Mouse (Mus musculus): ENCODE data around the gene Fam19a2. TPM values are rescaled to one million over a fixed set of nuclear protein-coding genes. Genes with fewer than 3 reads are reported as not detected.
A peak's percentile ranks its signal among the peaks of the same experiment; 100 is the strongest.

Gene Fam19a2
- polyA plus RNA-seq, 2 experiments, result 3.0 to 3.2 TPM

GRCm38 (mm10) chr10:123572342-123573070, 308.7 kb downstream of the Fam19a2 start:
- ATAC-seq (ENCODE audit: low FRiP score, low read depth) (no peak; the same call in 1 of the 2 replicates), DNase-seq (ENCODE audit: low spot score) (peak; percentile 9)
- H3K4me1 ChIP-seq (ENCODE audit: control insufficient read depth, insufficient read depth, low read length), result peaks cover 6% of the 10 kb centered on the region; the same call in 1 of the 2 replicates
- H3K4me3 ChIP-seq (replicated peaks; ENCODE audit: low read length), result no peak overlapping the region
- H3K9me3 ChIP-seq (ENCODE audit: control insufficient read depth, low read length), result no peaks in the 10 kb centered on the region
- no peak overlapping the region for H3K27ac ChIP-seq (replicated peaks; ENCODE audit: low read depth, low read length)
- no peak overlapping the region for H3K4me2 ChIP-seq (replicated peaks; ENCODE audit: low read depth, low read length, severe bottlenecking)
- no peaks in the 10 kb centered on the region for H3K36me3 ChIP-seq (ENCODE audit: control insufficient read depth, insufficient read depth, low read length)
- no peak for TF ChIP-seq POLR2A (IDR thresholded peaks at IDR 0.05; ENCODE audit: borderline replicate concordance, extremely low read depth, insufficient read depth, insufficient read length)
- WGBS, result 29% methylated on average over 7 of the region's 7 CpGs
- H3K9ac ChIP-seq (ENCODE audit: low read depth, low read length, severe bottlenecking), result no peak overlapping the region
- no peaks in the 10 kb centered on the region for H3K27me3 ChIP-seq (ENCODE audit: control insufficient read depth, insufficient read depth, low read length)

DNA sequence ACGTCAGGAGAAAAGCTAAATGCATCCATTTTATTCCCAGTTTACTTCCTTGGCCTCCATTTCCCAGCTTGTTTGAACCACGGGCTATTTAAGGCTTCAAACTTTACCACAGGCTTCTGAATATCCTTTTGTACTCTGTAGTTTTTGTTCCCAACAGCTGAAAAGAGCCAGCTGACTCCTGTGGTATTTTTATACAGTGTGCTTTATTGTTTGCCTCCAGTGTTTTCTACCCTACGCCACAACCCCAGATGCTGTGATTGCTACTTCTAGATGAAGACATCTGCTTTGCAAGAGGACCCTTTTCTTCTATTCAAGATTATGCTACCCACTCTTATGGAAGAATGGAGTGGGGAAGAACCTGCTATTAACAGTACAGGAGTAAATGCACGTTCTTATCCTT, 314.0 kb downstream of the Fam19a2 start:
- WGBS, result 53% methylated on average over 4 of the region's 4 CpGs

DNA sequence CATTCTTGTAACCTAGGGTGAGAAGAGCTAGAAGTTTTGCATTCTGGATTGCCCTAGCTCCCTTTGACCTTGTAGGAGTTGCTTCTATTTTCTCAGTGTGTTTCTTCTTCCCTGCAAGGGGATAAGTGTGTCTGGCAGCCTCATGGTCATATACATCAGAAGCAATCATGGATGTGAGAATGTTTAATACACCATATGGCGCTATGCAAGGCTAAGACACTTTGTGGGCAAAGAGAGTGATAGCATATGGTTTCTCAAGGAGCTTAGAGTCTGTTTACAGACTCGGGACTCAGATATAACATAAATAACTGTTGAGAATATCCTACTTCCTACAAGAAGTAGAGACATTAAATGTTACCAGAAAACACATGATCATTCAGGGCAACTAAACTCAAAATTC, 315.2 kb downstream of the Fam19a2 start:
- H3K36me3 ChIP-seq (ENCODE audit: control insufficient read depth, insufficient read depth, low read length), result no peaks in the 10 kb centered on the region
- H3K27me3 ChIP-seq (ENCODE audit: control insufficient read depth, insufficient read depth, low read length), result no peaks in the 10 kb centered on the region
- no peaks in the 10 kb centered on the region for H3K9me3 ChIP-seq (ENCODE audit: control insufficient read depth, low read length)
- no peak overlapping the region for H3K4me3 ChIP-seq (replicated peaks; ENCODE audit: low read length)
- WGBS, result 71% methylated on average over 2 of the region's 2 CpGs
- no peak overlapping the region for H3K4me2 ChIP-seq (replicated peaks; ENCODE audit: low read depth, low read length, severe bottlenecking)
- ATAC-seq (ENCODE audit: low FRiP score, low read depth) (no peak), DNase-seq (ENCODE audit: low spot score) (no peak)
- H3K9ac ChIP-seq (ENCODE audit: low read depth, low read length, severe bottlenecking), result no peak overlapping the region
- no peak overlapping the region for H3K27ac ChIP-seq (replicated peaks; ENCODE audit: low read depth, low read length)
- no peaks in the 10 kb centered on the region for H3K4me1 ChIP-seq (ENCODE audit: control insufficient read depth, insufficient read depth, low read length)
- TF ChIP-seq POLR2A (IDR thresholded peaks at IDR 0.05; ENCODE audit: borderline replicate concordance, extremely low read depth, insufficient read depth, insufficient read length), result no peak

More for the DNA sequence above, 314.0 kb downstream of the Fam19a2 start:
- Histone ChIP-seq H3K9ac (ENCODE audit: low read depth, low read length, severe bottlenecking) (no peak overlapping the region), H3K27me3 (ENCODE audit: control insufficient read depth, insufficient read depth, low read length) (no peaks in the 10 kb centered on the region), H3K27ac (replicated peaks; ENCODE audit: low read depth, low read length) (0 out of 2 replicates have a peak overlapping the region, but pooled peaks have one; percentile 28), H3K4me1 (ENCODE audit: control insufficient read depth, insufficient read depth, low read length) (no peaks in the 10 kb centered on the region), H3K4me3 (replicated peaks; ENCODE audit: low read length) (no peak overlapping the region), H3K36me3 (ENCODE audit: control insufficient read depth, insufficient read depth, low read length) (no peaks in the 10 kb centered on the region), H3K4me2 (replicated peaks; ENCODE audit: low read depth, low read length, severe bottlenecking) (no peak overlapping the region), H3K9me3 (ENCODE audit: control insufficient read depth, low read length) (no peaks in the 10 kb centered on the region)
- TF ChIP-seq POLR2A (IDR thresholded peaks at IDR 0.05; ENCODE audit: borderline replicate concordance, extremely low read depth, insufficient read depth, insufficient read length), result no peak
- peak; percentile 15 for DNase-seq (ENCODE audit: low spot score)
- peak; percentile 53 for ATAC-seq (ENCODE audit: low FRiP score, low read depth)

DNA sequence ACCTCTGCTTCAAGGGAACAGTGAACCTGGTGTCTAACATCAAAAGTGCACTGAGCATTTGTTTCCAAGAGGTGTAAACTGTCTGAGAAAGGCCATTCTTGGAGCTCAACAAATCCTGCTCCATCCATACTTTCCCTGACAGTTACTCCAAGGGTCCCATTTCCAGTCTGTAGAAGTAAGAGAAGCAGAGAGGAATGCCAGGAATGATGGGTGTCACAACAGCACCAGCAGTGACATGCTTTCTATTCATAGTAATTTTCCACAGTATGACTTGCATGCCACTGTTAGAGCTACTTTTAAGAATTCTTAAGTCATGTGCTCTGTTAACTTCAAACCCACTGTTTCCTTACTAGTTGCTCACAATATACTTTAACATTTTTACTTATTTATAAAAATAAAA, 331.2 kb downstream of the Fam19a2 start:
- H3K9ac ChIP-seq (ENCODE audit: low read depth, low read length, severe bottlenecking), result no peak overlapping the region
- no peaks in the 10 kb centered on the region for H3K9me3 ChIP-seq (ENCODE audit: control insufficient read depth, low read length)
- no peaks in the 10 kb centered on the region for H3K36me3 ChIP-seq (ENCODE audit: control insufficient read depth, insufficient read depth, low read length)
- H3K4me3 ChIP-seq (replicated peaks; ENCODE audit: low read length), result no peak overlapping the region
- H3K27me3 ChIP-seq (ENCODE audit: control insufficient read depth, insufficient read depth, low read length), result no peaks in the 10 kb centered on the region
- ATAC-seq (ENCODE audit: low FRiP score, low read depth), result no peak
- no peak overlapping the region for H3K27ac ChIP-seq (replicated peaks; ENCODE audit: low read depth, low read length)
- no peak for DNase-seq (ENCODE audit: low spot score)
- H3K4me1 ChIP-seq (ENCODE audit: control insufficient read depth, insufficient read depth, low read length), result no peaks in the 10 kb centered on the region
- TF ChIP-seq POLR2A (IDR thresholded peaks at IDR 0.05; ENCODE audit: borderline replicate concordance, extremely low read depth, insufficient read depth, insufficient read length), result no peak
- H3K4me2 ChIP-seq (replicated peaks; ENCODE audit: low read depth, low read length, severe bottlenecking), result no peak overlapping the region

- WGBS, result 88% methylated on average over 3 of the region's 3 CpGs
- no peak for DNase-seq (ENCODE audit: low spot score)
- Histone ChIP-seq H3K4me2 (replicated peaks; ENCODE audit: low read depth, low read length, severe bottlenecking) (no peak overlapping the region), H3K27me3 (ENCODE audit: control insufficient read depth, insufficient read depth, low read length) (no peaks in the 10 kb centered on the region), H3K9ac (ENCODE audit: low read depth, low read length, severe bottlenecking) (no peak overlapping the region), H3K9me3 (ENCODE audit: control insufficient read depth, low read length) (no peaks in the 10 kb centered on the region), H3K27ac (replicated peaks; ENCODE audit: low read depth, low read length) (no peak overlapping the region), H3K4me3 (replicated peaks; ENCODE audit: low read length) (no peak overlapping the region), H3K4me1 (ENCODE audit: control insufficient read depth, insufficient read depth, low read length) (no peaks in the 10 kb centered on the region), H3K36me3 (ENCODE audit: control insufficient read depth, insufficient read depth, low read length) (no peaks in the 10 kb centered on the region)
- TF ChIP-seq POLR2A (IDR thresholded peaks at IDR 0.05; ENCODE audit: borderline replicate concordance, extremely low read depth, insufficient read depth, insufficient read length), result no peak
- no peak for ATAC-seq (ENCODE audit: low FRiP score, low read depth)
These were observed 333.3 kb downstream of the Fam19a2 start for GRCm38 (mm10) chr10:123597059-123597458.

Measured in limb, embryonic 14.5 days (tissue).